Mouse (Mus musculus) forebrain, embryonic 15.5 days (tissue): Measurements from ENCODE around the gene Slc44a1. TPM values are rescaled to one million over a fixed set of nuclear protein-coding genes. Genes with fewer than 3 reads are reported as not detected.

ENCODE experiments used
- ATAC-seq: fragments of 200-750 bp; cut with Nextera tagmentation; replicated peaks from 2 replicates; pipeline ENCODE4 v1.8.0; 2017; ENCODE audit warnings: mild to moderate bottlenecking, moderate TSS enrichment, moderate library complexity
- H3K27ac ChIP-seq: fragments of 300-500 bp; sonication (generic); replicated peaks from 2 replicates; pipeline ENCODE4 v1.5.1; 2015; ENCODE audit warnings: mild to moderate bottlenecking, inconsistent platforms
- H3K27me3 ChIP-seq: fragments of 300-500 bp; sonication (generic); 2 replicates; pipeline ENCODE4 v1.6.1; 2015; ENCODE audit warnings: inconsistent platforms
- H3K36me3 ChIP-seq: fragments of 300-500 bp; sonication (generic); 2 replicates; pipeline ENCODE4 v1.6.1; 2015; ENCODE audit warnings: mild to moderate bottlenecking, inconsistent platforms
- H3K4me1 ChIP-seq: fragments of 300-500 bp; sonication (generic); 2 replicates; pipeline ENCODE4 v1.6.1; 2015; ENCODE audit warnings: inconsistent platforms
- H3K4me2 ChIP-seq: fragments of 300-500 bp; sonication (generic); replicated peaks from 2 replicates; pipeline ENCODE4 v1.6.1; 2015; ENCODE audit warnings: mild to moderate bottlenecking, inconsistent platforms
- H3K4me3 ChIP-seq: fragments of 300-500 bp; sonication (generic); 2 replicates; pipeline ENCODE4 v1.5.1; 2015; ENCODE audit warnings: mild to moderate bottlenecking, inconsistent platforms
- H3K9ac ChIP-seq: fragments of 300-500 bp; sonication (generic); replicated peaks from 2 replicates; pipeline ENCODE4 v1.6.1; 2015; ENCODE audit warnings: mild to moderate bottlenecking, inconsistent platforms
- H3K9me3 ChIP-seq: fragments of 300-500 bp; sonication (generic); 2 replicates; pipeline ENCODE4 v1.6.1; 2016; ENCODE audit warnings: inconsistent platforms
- WGBS: fragments of 180-500 bp; shearing (Covaris S2); methylation state at CpG from one replicate; pipeline ENCODE4 v1.1.7; 2015; ENCODE audit warnings: mixed read lengths; 5-methylcytosine and 5-hydroxymethylcytosine counted together
- polyA plus RNA-seq: library from polyadenylated mRNA; unstranded; fragments of >200 nt; fragmentation: Nextera tagmentation; extraction: Ambion mirVana; gene quantifications from 2 replicates; pipeline ENCODE4 v1.2.1, GENCODE M21; 2015

Gene Slc44a1
- polyA plus RNA-seq, 1 experiment from 2014 or later, result 15.8 TPM

DNA sequence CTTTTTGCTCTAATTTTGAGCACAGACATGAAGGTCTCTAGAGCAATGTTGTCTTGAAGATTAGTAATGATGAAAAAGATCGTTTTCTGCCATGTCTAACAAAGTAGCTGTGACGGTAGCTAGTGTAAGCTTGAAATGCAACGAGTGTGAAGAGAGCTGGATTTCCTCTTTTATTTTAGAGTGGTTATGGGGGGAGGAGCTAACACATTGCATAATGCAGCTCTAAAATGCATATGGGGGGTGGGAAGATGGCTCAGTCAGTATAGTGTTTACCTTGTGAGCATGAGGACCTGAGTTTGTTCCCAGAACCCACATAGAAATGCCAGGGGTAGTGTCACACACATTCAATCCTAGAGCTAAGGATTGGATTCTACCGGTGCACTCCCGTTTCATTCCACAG, 29.5 kb upstream of the Slc44a1 start:
- H3K9me3 ChIP-seq, result no peaks in the 10 kb centered on the region
- 79% methylated on average over 5 of the region's 5 CpGs for WGBS
- ATAC-seq, result no peak
- no peak overlapping the region for H3K4me3 ChIP-seq
- H3K27ac ChIP-seq, result no peak overlapping the region
- peaks cover 1% of the 10 kb centered on the region; the same call in 1 of the 2 replicates for H3K4me1 ChIP-seq
- no peak overlapping the region for H3K4me2 ChIP-seq
- H3K27me3 ChIP-seq, result no peaks in the 10 kb centered on the region
- H3K36me3 ChIP-seq, result no peaks in the 10 kb centered on the region
- no peak overlapping the region for H3K9ac ChIP-seq

- WGBS, result 87% methylated on average over 9 of the region's 9 CpGs
- Histone ChIP-seq H3K4me3 (no peak overlapping the region), H3K36me3 (no peaks in the 10 kb centered on the region), H3K4me2 (no peak overlapping the region), H3K9ac (no peak overlapping the region), H3K4me1 (peaks cover 3% of the 10 kb centered on the region; the same call in 1 of the 2 replicates), H3K27me3 (no peaks in the 10 kb centered on the region), H3K27ac (no peak overlapping the region), H3K9me3 (no peaks in the 10 kb centered on the region)
- no peak for ATAC-seq
Measured at GRCm38 (mm10) chr4:53411958-53412870, 28.0 kb upstream of the Slc44a1 start.

DNA sequence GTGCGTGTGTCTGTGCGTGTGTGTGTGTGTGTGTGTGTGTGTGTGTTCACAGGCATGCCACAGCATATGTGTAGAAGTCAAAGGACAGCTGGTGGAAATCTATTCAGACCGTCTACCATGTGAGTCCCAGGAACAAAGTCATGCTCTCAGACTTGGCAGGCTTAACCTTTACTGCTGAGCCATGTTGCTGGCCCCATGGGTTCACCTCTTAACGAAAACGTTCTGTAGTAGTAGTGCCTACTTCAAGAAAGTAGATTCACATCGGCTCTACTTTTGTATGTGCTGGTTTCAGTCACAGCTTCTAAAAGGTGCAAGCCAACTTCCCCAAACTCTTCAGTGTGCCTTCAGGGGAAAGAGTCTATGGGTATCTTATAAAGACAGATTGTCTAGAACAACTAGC, 27.2 kb upstream of the Slc44a1 start:
- WGBS, result 77% methylated on average over 6 of the region's 6 CpGs
- H3K4me2 ChIP-seq, result no peak overlapping the region
- no peaks in the 10 kb centered on the region for H3K9me3 ChIP-seq
- H3K27me3 ChIP-seq, result no peaks in the 10 kb centered on the region
- peaks cover 3% of the 10 kb centered on the region; the same call in 1 of the 2 replicates for H3K4me1 ChIP-seq
- H3K4me3 ChIP-seq, result no peak overlapping the region
- H3K36me3 ChIP-seq, result no peaks in the 10 kb centered on the region
- H3K9ac ChIP-seq, result no peak overlapping the region
- H3K27ac ChIP-seq, result no peak overlapping the region
- ATAC-seq, result no peak

GRCm38 (mm10) chr4:53414031-53414797, 26.0 kb upstream of the Slc44a1 start:
- Histone ChIP-seq H3K4me1 (peaks cover 3% of the 10 kb centered on the region; the same call in 1 of the 2 replicates), H3K4me3 (no peak overlapping the region), H3K36me3 (no peaks in the 10 kb centered on the region), H3K9ac (no peak overlapping the region), H3K9me3 (no peaks in the 10 kb centered on the region), H3K27me3 (no peaks in the 10 kb centered on the region), H3K27ac (no peak overlapping the region), H3K4me2 (no peak overlapping the region)
- WGBS, result 81% methylated on average over 9 of the region's 9 CpGs
- ATAC-seq, result no peak

GRCm38 (mm10) chr4:53415873-53416637, 24.2 kb upstream of the Slc44a1 start:
- Histone ChIP-seq H3K27ac (peak overlapping the region; percentile 66), H3K27me3 (no peaks in the 10 kb centered on the region), H3K4me2 (no peak overlapping the region), H3K36me3 (no peaks in the 10 kb centered on the region), H3K9ac (no peak overlapping the region), H3K4me1 (peaks cover 3% of the 10 kb centered on the region; the same call in 1 of the 2 replicates), H3K9me3 (no peaks in the 10 kb centered on the region), H3K4me3 (no peak overlapping the region)
- 70% methylated on average over 9 of the region's 10 CpGs for WGBS
- peak; percentile 69 for ATAC-seq

GRCm38 (mm10) chr4:53416928-53417327, 23.3 kb upstream of the Slc44a1 start:
- peaks cover 3% of the 10 kb centered on the region; the same call in 1 of the 2 replicates for H3K4me1 ChIP-seq
- ATAC-seq, result no peak
- no peak overlapping the region for H3K9ac ChIP-seq
- no peak overlapping the region for H3K4me3 ChIP-seq
- no peaks in the 10 kb centered on the region for H3K27me3 ChIP-seq
- no peak overlapping the region for H3K4me2 ChIP-seq
- 76% methylated on average over 7 of the region's 7 CpGs for WGBS
- no peaks in the 10 kb centered on the region for H3K9me3 ChIP-seq
- no peaks in the 10 kb centered on the region for H3K36me3 ChIP-seq
- H3K27ac ChIP-seq, result no peak overlapping the region

DNA sequence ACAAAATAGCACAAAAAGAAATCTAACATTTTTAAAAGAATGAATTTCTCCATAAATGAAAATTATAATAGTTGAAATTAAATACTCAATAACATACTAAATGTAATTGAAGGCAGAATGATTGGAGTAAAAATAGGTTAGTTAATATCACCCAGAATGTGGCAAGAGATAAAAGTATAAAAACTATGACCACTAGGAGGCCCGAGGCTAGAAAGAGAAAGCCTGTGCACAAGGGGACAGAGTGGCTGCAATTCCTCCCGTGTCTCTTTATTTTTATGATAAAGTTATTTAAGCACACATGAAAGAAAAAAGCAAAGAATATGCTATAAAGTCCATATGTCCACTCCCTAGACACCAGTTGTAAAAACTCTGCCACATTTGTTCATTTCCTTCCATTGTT, 17.4 kb upstream of the Slc44a1 start:
- no peak overlapping the region for H3K4me3 ChIP-seq
- WGBS, result 80% methylated on average over 2 of the region's 2 CpGs
- H3K4me1 ChIP-seq, result no peaks in the 10 kb centered on the region
- no peak overlapping the region for H3K4me2 ChIP-seq
- no peak overlapping the region for H3K9ac ChIP-seq
- no peaks in the 10 kb centered on the region for H3K9me3 ChIP-seq
- ATAC-seq, result no peak
- no peak overlapping the region for H3K27ac ChIP-seq
- H3K27me3 ChIP-seq, result no peaks in the 10 kb centered on the region
- no peaks in the 10 kb centered on the region for H3K36me3 ChIP-seq

DNA sequence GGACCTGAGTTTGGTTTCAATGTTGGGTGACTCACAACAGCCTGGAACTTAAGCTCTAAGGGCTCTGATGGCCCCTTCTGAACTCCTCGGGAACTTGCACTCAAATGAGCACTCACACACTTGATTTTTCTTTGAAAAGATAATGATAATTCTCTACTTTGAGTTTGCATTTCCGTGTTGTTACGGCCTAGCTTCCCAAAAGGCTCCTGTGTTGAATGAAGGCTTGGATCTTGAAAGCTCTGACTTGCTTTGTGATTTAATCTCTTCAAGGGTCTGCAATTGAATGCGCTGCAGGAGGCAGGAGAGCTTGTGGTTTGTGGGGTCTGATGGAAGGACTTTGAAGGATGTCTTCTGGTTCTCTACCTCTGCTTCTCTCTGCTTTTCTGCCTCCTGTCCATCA, 13.1 kb upstream of the Slc44a1 start:
- Histone ChIP-seq H3K4me3 (no peak overlapping the region), H3K4me1 (no peaks in the 10 kb centered on the region), H3K27ac (no peak overlapping the region), H3K36me3 (no peaks in the 10 kb centered on the region), H3K27me3 (no peaks in the 10 kb centered on the region), H3K4me2 (no peak overlapping the region), H3K9me3 (no peaks in the 10 kb centered on the region), H3K9ac (no peak overlapping the region)
- ATAC-seq, result no peak
- 59% methylated on average over 4 of the region's 4 CpGs for WGBS

DNA sequence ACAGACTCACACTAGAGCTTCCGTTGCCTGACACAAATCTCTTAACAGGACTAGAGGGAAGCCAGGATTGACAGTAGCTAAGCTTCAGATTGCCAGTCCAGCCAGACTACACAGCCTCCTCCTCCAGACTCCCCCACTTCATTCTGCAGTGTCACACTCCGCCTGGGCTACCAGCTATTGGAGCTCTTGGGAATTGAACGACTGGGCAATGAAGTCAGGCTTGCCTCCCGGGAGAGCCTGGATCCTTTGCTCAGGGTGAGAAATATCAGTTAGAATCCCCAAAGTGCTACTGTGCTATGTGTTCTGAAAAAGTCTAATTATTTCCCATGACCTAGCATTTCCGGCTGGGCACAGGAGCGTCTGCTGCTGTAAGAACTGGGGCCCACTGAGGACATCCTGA, 9.7 kb upstream of the Slc44a1 start:
- ATAC-seq, result no peak
- 73% methylated on average over 6 of the region's 6 CpGs for WGBS
- Histone ChIP-seq H3K4me2 (no peak overlapping the region), H3K4me1 (no peaks in the 10 kb centered on the region), H3K9me3 (no peaks in the 10 kb centered on the region), H3K9ac (no peak overlapping the region), H3K27me3 (no peaks in the 10 kb centered on the region), H3K27ac (no peak overlapping the region), H3K36me3 (no peaks in the 10 kb centered on the region), H3K4me3 (no peak overlapping the region)

GRCm38 (mm10) chr4:53431585-53432234, 8.5 kb upstream of the Slc44a1 start:
- Histone ChIP-seq H3K9ac (no peak overlapping the region), H3K4me1 (no peaks in the 10 kb centered on the region), H3K4me3 (no peak overlapping the region), H3K27me3 (no peaks in the 10 kb centered on the region), H3K4me2 (no peak overlapping the region), H3K9me3 (no peaks in the 10 kb centered on the region), H3K36me3 (no peaks in the 10 kb centered on the region), H3K27ac (no peak overlapping the region)
- 87% methylated on average over 10 of the region's 10 CpGs for WGBS
- no peak for ATAC-seq

DNA sequence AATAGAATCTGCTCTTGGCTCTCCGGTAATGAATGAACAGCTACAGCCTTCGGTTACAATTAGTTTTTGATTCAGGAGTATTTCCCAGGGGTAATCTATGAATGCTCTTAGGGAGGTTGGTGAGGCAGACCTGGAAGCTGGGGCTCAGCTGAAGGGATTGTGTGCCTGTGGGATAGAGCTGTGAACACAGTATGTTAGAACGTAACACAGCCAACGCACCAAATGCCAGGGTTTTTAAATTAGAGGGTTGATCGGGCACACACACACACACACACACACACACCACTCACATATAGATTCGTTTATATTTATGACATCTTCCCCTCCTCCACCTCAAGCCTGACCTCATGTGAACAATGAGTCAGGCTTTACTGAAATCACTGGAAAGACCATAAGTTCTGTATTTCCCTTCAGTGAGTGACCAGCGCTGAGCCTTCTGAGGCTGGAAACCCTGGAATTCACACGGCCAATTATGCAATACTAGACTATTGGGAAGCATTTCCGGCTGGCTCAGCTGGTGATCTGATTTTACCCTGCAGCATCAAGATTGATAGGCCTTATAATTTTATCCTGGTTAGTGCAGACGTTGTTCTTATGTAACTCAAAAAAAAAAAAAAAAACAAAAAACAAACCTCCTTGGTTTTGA, 3.0 kb upstream of the Slc44a1 start:
- Histone ChIP-seq H3K4me2 (no peak overlapping the region), H3K27me3 (no peaks in the 10 kb centered on the region), H3K27ac (no peak overlapping the region; the same call in 1 of the 2 replicates), H3K4me1 (peaks cover 16% of the 10 kb centered on the region), H3K9ac (no peak overlapping the region), H3K9me3 (no peaks in the 10 kb centered on the region), H3K4me3 (no peak overlapping the region), H3K36me3 (no peaks in the 10 kb centered on the region)
- ATAC-seq, result no peak
- WGBS, result 69% methylated on average over 10 of the region's 10 CpGs
